Mouse (Mus musculus) kidney, adult 2 months (tissue): ENCODE measurements around the gene Dbp.

Experiments
- CTCF ChIP-seq: fragments of 200-500 bp; conservative IDR thresholded peaks from 2 replicates; pipeline ENCODE4 v1.5.1; 2011; ENCODE audit warnings: low read depth, mild to moderate bottlenecking, control low read depth, low read length, moderate library complexity, mixed read lengths; ENCODE audit not compliant: insufficient read depth, insufficient read length
- POLR2A ChIP-seq: fragments of 200-500 bp; IDR thresholded peaks from one replicate; pipeline ENCODE4 v1.6.1; 2011; ENCODE audit warnings: low read depth, low read length, control low read depth

GRCm38 (mm10) chr7:45703521-45704033 is 1.3 kb upstream of the Dbp start:
- TF ChIP-seq CTCF: no peak
- no peak for TF ChIP-seq POLR2A
